Mouse (Mus musculus) gastrocnemius, postnatal 4 days (tissue): ENCODE measurements around the gene Cmtm5. TPM values are rescaled to one million over a fixed set of nuclear protein-coding genes. Genes with fewer than 3 reads are reported as not detected.
"Not testable (repeated sequence)": the region's sequence is repeated elsewhere in the genome, so short reads cannot be mapped to it uniquely, and the experiment has no call there.

Experiments
- DNase-seq, 2 experiments: peaks; one replicate each; pipeline ENCODE4 v3.0.0; 2021 to 2022; ENCODE audit warnings: low spot score in 2 of 2, mixed read lengths in 2 of 2
- total RNA-seq, 2 experiments: library from RNA; stranded (reverse); gene quantifications; 2 replicates each; pipeline ENCODE4 v1.2.3; 2021

Gene Cmtm5
- total RNA-seq, 2 experiments from 2014 or later = 3.8 to 4.1 TPM

DNA sequence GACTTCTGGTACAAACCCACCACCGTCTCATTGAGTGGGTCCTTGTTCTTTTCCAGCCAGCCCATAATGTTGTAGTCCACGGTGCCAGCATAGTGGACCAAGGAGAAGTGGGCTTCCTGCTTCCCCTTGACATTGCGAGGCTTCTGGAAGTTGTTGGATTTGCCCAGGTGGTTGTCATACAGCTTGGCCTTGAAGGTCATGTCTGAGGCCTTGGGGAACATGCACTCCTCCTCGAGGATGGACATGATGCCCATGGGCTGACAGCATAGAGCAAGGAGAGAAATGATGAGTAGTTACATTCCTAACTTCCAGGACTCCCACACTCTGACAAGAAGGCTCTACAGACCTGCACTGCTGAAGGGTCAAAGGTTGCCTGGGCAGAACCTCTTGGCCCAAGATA, 22.4 kb downstream of the Cmtm5 start:
- DNase-seq = no peak

DNA sequence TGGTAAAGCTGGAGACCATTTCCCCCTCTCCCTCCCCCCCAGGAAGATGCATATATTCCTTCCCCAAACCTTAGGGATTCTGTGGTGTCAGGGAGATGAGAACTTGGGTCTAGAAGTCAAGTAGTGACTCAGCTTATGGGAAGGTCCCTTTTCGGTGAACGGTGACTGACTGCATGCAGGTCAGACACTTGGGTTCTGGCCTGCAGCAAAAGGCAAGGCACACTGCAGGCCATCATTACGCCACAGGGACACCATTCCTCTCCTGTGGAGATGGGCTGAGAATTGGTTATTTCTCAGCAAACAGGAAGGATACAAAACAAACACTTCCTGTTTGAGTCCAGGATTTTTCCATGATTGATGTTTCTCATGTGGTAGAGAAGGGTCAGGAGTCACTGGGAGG, 23.1 kb downstream of the Cmtm5 start:
- DNase-seq = no peak

DNA sequence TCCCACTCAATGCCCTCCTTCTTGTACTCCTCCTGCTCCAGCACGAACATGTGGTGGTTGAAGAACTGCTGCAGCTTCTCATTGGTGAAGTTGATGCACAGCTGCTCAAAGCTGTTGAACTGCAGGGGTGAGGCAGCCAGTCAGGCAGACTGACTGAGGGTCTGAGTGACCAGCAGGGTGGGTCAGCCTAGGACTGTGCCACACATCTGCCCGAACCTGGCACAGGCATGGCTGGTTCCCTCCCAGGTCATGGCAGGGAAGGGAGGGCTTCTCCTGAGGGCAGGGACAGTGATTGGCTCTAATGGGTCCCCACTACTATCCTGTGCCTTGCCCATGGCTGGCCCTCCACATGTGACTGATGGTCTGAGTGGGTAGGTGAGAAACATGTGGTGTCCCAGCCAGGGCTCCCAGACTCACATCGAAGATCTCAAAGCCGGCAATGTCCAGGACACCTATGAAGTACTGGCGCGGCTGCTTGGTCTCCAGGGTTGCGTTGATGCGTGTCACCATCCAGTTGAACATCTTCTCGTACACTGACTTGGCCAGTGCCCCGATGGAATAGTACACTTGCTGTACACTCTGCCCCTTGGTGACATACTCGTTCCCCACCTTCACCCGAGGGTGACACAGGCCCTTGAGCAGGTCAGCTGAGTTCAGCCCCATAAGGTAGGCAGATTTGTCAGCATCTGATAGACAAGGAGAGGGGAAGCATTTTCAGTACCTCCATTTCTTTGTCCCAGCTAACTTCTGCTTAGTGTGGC, 24.0 kb downstream of the Cmtm5 start:
- not testable (repeated sequence) for DNase-seq

DNA sequence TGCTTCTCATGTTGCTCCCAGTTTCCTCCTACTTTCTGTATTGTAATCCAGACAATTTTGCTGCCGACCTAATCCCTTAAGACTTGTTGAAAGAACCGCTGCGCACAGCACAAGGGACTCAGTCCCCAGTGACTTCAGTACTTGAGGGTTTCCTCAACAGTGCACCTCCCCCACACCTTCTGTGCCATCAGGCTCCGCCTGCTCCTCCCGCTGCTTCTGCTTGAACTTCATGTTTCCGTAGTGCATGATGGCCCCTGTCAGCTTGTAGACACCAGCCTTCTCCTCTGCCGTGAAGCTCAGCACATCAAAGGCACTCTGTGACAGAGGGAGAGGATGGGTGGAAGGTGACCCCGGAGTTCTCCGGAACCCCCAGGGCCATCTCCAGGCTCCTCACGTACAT, 24.7 kb downstream of the Cmtm5 start:
- no peak for DNase-seq

DNA sequence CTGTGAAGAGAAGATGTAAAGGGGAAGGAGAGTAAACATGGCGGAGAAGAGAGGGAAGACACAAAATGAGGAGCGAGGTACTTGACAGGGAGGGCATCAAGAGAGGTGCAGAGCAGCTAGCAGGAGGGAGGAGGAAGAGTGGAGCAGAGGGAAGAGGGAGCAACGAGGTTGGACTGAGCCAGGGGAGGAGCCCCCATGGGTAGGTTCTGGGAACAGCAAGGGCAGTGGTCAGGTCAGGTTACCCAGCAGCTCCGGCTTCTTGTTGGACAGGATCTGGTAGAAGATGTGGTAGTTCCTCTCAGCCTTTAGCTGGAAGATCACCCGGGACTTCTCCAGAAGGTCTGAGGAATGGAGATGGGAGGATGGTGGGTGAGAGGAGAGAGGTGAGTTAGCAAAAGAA, 25.4 kb downstream of the Cmtm5 start:
- no peak for DNase-seq

DNA sequence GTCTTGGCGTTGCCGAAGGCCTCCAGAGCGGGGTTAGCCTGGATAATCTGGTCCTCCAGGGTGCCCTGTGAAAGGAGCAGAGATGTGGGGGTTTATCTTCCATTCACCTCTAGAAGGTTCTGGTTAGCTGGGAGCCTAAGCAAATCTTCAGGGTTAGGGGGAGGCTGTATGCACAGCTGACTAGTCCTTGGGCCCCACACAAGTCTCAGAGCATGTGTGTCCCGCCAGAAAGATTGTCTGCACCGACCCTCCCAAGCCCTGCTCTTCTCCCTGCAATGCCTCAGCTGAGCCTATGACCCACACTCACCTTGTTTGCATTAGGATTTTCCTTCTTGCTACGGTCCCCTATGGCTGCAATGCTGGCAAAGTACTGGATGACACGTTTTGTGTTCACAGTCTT, 26.7 kb downstream of the Cmtm5 start:
- DNase-seq = no peak

DNA sequence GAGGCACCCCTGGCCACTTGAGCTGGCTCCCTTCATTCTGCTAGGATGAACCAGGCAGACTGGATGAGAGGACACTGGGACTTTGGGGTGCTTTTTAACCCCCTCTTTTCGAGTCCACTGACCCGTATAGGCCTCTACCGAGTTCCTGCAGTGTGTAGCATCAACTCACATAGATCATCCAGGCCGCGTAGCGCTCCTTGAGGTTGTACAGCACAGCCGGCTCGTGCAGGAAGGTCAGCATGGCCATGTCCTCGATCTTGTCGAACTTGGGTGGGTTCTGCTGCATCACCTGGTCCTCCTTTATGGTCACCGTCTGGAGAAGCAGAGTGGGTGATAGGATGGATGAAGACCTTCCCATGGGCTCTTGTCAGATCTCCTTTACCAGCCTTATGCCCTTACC, 27.7 kb downstream of the Cmtm5 start:
- no peak for DNase-seq

DNA sequence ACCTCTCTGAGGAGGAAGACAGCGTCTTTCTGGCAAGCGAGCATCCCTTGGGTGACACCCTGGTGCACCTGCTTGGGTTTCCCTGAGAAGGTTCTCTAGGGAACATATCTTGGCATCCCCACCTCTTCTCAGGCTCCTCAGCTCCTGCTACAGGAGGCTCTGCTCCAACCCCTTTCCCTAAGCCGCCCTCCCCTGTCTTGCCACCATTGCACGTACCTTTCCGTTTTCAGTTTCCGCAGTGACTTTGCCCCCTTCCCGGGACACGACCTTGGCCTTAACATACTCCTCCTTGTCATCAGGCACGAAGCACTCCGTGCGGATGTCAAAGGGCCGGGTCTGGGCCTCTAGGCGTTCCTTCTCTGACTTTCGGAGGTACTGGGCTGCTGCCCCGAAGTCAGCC, 29.0 kb downstream of the Cmtm5 start:
- no peak for DNase-seq

DNA sequence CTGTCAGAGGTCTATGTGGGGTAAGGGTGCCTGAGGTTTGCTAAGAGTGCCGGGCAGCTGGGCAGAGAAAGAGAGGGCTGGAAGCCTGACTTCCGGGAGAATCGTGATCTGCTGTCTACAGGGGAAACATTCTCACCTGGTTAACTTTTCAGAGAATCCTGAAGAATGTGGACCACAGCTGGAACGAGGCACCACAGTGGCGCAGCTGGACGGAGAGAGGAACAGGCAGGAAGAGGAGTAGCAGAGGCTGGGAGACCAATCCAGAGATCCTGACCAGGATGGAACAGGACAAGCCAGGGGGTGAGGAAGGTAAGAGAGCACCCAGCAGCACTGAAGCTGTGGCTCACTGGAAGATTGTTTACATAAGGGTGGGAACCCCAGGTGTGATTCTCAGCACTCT, 29.6 kb downstream of the Cmtm5 start:
- no peak for DNase-seq

DNA sequence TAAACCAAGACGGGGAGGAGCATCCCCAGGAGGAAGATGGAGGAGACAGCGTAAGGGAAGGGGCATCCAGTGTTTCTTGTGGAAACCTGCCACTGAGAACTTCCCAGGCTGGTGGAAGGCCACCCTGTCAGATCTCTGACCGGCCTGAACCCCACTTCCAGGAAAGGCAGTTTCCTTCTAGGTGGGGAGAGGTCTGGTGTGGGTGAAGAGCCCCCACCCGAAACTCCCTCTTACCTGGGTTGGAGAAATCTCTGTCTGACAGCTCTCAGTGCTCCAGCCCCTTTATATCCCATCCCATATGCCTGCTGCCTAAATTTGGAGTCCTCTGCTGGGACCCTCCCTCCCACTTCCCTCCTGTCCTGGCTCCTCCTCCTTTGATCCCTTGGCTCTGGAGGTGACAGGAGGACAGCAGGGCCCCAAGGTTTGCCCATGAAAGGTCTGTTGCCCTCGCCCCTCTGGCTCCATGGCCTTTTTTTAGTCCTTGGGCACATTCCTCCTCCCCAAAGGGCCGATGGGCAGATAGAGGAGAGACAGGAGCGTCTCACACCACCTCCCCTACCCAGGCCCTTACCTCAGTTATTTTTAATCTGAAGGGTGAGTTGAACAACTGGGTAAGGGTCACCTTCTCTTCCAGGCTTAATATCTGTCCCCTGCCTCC, 30.4 kb downstream of the Cmtm5 start, which contains the start of gene Myh6:
Myh6 (minus strand) TSS at position 608 of the 658 bp plus-strand sequence.
- no peak for DNase-seq

DNA sequence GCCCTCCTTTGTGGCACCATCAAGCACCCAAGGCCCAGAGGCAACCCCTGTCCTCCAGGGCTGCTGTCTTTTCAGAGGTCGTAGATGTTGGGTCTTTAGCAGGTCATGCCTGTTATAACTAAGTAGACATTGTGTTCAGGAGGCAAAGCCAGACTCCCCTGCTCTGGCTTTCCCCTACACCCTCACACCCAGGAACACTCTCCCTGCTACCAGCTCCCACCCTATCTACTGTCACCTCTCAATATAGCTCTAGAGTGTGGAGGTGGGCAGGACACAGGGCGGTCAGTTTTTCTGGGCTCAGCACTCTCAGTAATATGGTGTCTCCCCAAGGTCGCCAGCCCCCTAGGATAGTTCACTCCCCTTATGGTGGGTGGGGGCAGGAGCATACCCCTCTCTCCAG, 31.8 kb downstream of the Cmtm5 start:
- DNase-seq = no peak

DNA sequence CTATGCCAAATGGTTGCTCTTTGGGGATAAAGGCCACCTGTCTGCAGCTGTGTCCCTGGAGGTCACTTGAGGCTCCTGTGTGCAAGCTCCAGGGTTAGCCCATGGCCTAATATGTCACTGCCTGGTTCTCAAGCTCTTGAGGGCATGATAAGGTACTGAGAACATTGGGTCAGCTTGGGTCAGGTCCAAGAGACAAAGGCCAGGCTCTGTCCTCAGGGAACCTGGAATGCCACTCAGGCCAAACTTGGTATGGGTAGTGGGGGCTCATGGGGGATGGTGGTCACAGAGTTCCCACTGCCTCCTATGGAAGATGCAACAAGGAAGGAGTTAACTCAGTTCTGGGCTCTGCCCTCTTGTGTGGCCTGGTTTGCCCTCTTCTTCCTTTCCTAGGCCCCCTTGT, 32.3 kb downstream of the Cmtm5 start:
- DNase-seq = no peak

DNA sequence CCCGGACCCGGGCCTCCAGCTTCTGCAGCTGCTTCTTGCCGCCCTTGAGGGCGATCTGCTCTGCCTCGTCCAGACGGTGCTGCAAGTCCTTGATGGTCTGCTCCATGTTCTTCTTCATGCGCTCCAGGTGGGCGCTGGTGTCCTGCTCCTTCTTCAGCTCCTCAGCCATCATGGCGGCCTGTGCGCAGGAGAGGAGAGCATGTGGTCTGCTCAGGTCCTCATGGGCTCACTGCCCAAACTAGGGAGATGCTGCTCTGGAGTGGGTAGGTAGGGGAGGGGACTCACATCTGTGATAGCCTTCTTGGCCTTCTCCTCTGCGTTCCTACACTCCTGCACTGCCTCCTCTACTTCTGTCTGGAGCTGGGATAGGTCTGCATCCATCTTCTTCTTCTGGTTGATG, 36.7 kb downstream of the Cmtm5 start:
- DNase-seq = not testable (repeated sequence)

DNA sequence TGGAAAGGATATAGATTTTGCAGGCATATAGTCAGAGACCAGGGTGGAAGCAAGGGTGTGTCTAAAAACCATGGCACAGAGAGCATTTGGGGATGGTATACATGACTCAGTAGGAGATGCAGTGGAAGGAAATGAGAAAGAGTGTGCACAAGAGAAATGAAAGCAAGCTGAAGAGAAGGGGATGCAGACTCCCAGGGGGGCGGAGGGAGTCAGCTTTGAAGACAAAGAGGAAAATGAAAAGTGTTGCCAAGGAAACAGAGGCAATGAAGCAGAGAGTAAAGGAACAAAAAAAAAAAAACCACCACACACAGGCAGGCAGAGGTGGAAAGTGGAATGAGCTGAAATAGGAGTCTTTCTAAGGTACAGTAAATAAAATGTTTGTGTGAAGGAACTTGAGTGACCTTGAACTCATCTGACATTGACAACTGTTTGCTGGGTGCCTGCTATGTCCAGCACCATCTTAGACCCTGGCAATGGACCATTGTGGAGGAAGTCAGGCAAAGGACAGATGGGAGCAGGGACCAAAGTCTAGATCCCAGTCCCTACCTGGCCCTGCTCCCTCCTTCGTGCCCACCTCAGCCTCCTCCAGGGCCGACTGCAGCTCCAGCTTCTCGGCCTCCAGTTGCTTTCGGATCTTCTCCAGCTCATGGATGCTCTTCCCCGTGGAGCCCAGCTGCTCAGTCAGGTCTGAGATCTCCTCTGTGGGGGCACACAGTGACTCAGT, 38.2 kb downstream of the Cmtm5 start:
- no peak for DNase-seq

DNA sequence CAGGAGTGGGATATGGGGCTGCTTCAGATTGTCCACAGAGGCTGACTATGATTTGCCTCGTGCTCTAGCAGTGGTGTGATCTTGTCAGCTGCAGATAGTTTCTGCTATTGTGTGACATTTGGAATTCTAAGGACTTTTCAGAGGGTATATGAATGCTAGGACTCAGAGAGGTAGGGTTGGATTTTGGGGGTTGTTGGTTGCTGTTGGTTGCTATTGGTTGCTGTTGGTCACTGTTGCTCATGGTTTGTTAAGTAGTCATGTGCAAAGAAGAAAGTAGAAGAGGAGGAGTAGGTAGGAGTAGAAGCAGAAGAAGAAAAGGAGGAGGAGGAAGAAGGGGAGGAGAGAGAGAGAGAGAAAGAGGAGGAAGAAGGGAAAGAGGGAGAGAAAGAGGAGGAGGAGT, 40.6 kb downstream of the Cmtm5 start, which contains the start of gene Gm17428:
Gm17428 (plus strand) TSS at position 301 of the 400 bp plus-strand sequence.
- no peak for DNase-seq

DNA sequence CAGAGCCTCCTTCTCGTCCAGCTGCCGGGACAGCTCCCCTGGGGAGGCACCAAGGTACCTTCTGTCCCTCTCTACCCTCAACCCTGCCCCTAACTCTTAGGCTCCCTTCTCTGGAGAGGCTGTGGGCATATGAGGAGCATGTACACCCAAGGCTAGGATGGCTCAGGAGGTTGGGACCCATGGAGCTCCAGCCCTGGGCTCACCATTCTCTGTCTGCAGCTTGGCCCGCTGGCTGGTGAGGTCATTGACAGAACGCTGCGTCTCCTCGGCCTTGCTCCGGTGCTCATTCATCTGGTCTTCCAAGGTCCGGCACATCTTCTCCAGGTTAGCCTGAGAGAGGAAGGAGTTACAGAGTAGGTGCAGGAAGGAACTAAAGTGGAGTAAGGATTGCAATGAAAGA, 42.6 kb downstream of the Cmtm5 start:
- no peak for DNase-seq

DNA sequence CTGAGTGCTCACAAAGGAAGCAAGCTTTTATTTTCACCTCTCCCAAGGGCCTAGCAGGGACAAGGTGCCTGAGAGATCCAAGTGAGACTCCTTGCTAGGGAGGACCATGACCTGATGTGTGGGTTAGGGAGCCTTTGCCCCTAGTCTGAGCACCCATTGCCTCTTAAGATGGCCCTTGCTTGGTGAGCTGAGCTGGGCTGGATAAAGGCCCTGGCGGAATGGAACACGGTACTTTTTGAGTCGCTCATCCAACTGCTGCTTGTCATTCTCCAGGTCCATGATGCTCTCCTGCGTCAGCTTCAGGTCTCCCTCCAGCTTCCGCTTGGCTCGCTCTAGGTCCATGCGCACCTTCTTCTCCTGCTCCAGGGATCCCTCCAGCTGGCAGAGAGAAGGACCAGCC, 45.9 kb downstream of the Cmtm5 start:
- DNase-seq = no peak

DNA sequence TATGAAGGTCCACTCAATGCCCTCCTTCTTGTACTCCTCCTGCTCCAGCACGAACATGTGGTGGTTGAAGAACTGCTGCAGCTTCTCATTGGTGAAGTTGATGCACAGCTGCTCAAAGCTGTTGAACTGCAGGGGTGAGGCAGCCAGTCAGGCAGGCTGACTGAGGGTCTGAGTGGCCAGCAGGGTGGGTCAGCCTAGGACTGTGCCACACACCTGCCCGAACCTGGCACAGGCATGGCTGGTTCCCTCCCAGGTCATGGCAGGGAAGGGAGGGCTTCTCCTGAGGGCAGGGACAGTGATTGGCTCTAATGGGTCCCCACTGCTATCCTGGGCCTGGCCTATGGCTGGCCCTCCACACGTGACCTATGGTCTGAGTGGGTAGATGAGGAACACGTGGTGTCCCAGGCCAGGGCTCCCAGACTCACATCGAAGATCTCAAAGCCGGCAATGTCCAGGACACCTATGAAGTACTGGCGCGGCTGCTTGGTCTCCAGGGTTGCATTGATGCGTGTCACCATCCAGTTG, 52.4 kb downstream of the Cmtm5 start:
- not testable (repeated sequence) for DNase-seq
